Mouse (Mus musculus): Measurements from ENCODE around the gene 4930404H24Rik.

Gene 4930404H24Rik

DNA sequence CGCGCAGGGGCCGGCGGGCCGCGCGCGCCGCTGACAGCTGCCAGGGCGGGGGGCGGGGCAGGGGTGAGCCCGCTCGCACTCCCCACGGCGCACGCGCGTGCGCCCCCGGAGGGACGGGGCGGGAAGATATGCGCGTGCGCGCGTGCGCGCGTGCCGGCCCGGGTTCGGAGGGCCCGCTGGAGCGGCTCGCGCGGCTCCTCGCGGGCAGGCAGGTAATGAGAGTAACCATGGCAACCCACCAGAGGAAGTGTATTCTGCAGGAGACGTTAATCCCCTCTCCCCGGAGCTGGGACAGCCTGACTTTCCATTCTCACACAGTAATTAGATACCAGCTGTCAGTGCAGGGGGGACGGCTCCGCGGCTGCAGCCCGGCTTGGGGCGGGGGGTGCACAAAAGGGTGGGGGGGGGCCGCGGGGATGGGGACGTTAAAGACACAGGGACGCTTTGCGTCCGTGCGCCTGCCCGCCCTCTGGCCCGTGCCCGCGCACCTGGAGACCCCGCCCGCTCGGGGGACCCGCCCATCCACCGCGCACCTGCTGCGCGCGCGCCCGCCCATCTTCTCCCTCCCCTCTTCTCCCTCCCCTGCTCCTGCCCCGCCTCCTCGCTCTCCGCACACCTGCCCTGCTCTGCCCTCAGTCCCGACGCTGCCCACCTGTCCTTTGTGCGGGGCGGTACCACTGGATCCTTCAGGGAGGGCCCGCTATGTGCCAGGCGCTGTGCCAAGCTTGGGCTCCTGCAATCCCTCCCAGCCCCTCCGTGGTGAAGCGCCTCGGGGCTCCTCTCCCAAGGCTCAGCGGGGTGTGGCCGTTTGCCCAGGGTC lies at the start of gene 4930404H24Rik:
4930404H24Rik (plus strand) TSS at position 218 of the 820 bp plus-strand sequence.
- peak; percentile 53 to 72 for DNase-seq

DNA sequence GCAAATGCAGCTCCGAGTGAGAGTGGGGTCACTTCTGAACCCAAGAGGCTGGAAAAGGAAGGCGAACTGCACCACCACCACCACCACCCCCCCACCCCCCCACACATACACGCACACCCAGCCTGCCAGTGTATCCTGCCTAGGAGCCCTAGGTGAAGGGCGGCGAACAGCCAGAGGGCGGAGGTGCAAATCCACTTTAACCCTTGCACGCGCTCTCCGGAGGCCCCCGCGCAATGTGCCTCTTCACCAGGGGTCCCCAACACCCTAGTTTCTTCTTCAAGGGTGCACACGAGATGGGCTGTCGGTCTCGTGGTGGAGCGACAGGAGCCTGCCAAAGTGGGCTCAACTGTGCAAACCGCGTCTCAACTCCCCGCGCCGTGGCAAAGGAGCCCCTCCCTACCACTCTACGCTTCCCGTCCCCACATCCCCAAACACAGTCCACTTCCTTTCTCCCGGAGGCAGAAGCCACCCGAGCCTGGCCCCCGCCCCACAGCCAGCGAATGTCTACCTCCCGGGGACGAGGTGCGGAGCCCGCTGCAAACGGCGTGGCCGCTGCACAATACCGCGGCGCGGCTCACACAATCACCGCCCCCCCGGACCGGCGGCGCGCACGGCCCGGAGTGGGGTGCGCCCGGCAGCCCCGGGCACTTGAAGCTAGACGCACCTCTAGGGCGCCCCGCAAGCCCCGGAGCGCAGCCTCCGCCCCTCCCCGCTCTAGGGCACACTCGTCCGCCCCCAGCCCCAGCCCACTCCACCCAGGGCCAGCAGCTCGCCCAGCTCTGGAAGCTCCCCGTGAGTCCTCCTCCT lies 49.0 kb upstream of the 4930404H24Rik start:
- peak; percentile 52 to 54 for DNase-seq

DNA sequence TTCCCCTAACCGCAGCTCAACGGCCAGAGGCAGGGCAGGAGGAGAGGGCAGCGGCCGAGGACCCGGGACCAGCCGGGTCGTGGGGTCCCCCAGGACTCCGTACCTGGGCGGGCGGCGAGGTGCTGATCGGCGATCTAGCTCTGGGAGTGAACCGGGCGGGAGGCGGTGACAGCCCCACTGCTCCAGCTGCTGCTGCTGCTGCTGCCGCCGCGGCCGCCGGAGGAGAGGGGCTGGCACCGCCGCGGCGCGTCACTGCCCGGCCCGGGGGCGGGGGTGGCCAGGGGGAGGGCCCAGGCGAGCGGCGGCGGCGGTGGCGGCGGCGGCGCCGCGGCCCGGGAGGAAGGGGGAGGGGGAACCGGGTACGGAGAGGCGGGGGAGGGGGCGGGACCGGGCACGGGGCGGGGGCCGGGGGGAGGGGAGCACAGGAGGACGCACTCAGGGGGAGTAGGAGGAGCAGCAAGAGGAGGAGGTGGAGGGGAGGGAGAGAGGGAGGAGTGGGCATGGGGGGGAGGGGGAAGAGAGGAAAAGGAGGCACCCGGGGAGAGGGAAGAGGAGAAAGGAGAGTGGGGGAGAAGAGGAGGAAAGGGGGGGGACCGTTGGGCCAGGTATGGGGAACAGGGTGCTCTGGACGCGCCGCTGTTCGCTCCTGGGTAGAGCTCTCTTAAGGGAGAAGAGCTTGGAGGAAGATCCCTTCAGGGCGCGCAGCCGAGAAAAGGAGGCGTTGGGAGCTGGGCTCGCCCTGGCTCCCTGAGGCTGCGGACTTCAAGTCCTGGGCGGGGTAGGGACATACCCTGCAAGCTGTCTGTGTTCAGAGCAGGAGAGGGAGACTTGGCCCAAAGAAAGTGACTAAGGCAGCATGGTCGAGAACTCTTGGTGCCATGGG lies 48.1 kb upstream of the 4930404H24Rik start:
- DNase-seq: peak; percentile 71 to 73

DNA sequence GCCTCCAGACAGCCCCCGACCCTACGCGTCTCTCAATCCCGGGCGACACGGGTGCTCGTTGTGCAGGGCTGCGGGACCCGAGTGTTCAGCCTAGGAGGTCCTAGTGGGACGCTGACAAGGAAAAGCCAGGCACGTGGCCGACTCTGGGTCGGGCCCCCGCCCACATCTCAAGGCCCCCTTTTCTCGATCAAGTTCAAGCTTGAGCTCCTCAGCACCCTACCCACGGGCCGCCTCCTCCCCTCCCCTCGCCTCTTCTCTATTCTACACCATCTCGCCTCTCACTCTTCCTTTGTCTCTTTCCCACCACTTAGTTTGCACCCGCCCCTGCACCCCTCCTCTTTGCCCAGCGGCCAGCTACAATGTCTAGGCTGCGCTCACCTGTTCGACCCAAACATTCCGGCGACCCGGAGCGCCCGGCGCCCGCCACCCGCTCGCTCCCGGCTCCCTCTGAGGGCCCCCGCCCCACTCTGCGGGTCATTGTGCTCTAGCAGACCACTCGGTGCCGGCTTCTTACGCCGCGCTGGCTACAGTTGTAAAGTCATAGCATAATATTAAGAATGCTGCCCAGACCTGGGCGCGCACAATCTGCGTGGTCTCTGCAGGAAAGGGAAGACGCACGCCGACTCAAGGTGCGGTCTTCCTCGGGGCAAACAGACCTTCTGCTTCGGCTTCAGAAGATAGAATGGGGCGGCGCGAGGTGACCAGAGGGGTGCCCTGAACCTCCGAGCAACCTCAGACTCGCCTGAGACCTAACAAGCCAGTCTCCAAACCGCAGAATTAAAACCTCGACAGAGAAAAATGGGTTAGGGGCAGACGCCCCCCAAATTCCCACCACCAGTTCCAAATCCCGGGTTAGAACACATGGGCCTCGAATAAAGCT lies 47.2 kb upstream of the 4930404H24Rik start:
- DNase-seq: peak in 1 of 2 experiments; percentile 29

DNA sequence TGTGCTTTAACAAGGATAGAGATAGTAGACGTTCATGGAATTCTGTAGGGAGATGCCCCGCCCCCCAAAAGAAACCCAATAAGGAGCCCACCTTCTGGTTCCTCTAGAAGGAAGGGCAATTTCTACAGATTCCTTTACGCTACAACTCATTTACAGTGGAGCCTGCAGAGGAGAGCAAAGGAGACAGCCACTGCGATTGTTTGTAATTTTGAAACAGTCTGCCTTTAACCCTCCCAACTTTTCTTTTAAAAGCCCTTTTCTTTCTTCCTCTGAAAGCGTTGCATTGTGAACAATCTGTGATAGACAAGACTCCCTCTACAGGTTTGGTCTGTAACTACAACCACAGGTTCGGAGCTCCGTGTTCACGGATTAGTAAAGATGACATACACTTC lies 46.6 kb upstream of the 4930404H24Rik start:
- peak; percentile 30 to 59 for DNase-seq

DNA sequence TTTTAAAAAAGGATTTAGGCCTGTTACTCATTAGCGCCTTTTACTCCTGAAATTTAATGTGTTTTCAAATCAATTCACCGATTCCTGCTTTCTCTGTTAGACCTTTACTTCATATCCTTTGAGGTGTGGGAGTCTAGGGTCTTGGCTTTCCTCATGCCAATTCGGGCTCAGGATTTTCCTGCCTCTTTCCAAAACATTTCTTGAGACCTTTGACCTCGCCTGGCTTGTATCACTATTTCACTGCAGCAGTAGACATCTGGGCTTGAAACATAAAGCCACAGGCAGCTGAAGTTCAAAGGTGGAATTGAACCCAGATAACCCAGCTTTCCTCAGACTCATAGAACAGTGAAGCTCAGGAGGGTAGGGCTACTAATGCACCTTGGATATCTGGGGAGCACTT lies 46.1 kb upstream of the 4930404H24Rik start:
- DNase-seq: no peak

DNA sequence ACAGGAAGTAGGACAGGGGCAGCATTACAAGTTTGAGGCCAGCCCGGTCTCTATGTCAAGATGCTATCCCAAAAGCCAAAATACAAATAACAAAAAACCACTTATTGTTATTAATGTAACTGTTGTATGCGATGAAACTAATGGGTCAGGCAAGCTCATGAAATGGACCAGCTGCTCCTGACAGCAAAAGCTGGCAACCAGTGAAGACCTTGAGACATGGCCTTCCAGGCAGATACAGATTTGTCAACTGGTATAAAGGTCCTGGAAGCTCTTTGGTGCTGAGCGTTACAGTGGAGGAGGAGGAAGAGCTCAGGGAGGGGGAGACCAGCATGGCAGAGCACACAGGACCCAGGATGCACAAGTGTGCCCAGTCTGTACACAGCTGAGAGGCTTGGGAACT lies 44.9 kb upstream of the 4930404H24Rik start:
- no peak for DNase-seq

DNA sequence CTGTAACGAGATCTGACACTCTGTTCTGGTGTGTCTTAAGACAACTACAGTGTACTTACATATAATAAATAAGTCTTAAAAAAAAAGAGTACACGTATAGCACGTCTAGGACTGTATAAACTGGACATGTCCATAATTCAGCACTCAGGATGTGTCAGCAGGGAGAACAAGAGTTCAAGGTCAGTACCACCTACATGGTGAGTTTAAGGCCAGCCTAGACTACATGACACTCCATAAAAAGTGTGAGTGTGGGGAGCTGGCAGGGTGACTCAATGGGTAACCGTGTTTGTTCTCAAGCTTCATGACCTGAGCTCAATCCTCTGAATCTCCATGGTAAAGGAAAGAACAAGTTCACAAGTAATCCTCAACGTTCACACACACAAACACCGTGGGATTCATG lies 44.1 kb upstream of the 4930404H24Rik start:
- no peak for DNase-seq

DNA sequence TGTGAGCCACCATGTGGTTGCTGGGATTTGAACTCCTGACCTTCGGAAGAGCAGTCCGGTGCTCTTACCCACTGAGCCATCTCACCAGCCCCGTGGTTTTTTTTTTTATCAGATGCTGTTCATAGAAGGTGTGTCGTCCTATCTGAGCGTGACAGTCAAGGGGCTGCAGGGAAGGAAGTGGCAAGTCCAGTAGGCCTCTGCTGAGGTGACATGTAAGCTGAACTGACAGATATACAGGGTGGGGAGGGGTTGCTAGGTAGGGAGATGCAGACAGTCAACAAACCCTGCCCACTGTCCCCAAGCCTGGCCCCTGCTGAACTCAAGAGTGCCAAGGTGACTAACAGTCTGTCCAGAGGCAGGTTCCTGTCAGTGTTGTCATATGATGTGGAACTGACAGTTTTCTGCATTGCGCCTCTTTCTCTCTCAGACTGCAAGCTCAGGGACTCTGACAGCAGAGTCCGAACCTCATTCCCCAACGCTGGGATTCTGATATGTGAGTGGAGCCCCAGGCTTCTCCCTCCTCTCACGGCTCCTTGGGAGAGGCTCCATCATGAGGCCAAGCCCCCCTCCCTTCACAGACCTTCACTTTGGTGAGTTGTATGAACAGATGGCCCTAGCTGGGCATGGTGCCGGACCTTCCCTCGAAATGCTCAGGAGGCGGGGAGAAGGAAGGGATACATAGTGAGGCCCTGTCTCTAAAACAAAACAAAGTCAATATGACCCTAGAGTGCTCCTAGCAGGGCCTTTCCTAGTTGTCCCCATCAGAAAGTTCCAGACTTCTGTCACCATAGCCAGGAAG lies 38.4 kb upstream of the 4930404H24Rik start:
- DNase-seq: no peak

DNA sequence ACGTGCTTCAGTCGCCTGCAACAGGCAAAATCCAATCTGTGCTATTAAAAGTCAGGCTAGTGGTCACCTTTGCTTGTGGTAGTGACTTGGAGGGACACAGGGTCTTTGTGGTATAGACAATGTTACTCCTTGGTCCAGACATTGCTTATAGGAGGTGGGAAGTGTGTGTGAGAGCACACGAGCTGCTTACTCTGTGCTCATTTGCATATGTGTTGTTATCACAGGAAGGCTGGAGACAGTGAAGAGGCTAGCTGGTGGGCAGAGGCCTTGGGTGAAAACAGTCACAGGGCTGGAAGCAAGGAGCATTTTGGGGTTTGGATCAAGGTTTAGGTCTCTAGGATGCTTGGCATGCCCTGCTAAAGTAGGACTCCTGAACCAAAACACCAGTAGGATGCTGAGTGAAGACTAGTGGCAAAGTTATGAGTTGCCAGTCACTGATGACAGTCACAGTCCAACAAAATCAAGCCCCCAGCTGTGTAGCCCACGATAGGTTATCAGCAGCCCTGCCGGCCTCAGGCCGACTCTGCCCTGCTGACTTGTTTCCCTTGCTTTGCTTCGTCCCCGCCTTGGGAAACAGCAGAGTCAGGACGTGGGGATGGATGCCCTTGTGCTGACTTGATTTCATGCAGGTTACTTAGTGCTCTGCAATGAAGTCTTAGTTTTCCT lies 37.6 kb upstream of the 4930404H24Rik start:
- no peak for DNase-seq

DNA sequence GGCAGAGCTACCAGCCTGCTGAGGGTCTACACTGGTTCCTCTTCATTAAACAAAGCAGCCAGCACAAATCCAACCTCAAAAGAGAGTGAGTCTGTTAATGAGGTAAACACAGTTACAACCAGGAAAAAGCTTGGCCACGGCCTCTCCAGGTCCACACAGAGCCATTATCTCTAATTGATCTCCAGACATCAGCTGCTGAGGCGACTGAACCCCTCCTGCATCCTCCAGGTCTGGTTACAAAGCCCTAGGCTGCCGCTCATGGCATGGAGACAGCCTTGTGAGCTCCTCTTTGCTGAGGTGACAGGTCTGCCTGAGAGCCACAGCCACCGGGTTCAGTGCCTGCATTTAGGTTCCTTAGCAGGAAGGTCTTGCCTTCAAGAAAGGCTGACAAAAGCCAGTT lies 35.1 kb upstream of the 4930404H24Rik start:
- no peak for DNase-seq

DNA sequence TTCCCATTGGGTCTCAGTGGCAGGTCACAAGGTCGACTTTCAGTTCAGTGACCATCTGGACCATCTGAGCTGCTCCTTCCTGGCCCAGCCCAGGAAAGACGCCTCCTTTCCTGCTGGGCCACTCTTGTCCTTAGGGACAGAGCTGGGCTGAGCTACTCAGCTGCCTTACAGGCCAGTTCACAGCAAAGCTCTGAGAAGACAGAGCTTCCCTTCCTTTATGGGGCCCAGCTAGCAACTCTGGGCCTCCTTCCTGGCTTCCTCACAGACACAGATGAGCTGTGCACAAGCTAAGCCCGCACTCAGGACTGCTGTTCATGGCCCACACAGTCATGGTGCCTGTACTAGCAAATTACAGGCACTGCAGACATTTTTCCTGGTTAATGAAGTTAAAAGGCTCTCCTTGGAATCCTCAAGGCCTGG lies 34.6 kb upstream of the 4930404H24Rik start:
- DNase-seq: no peak

DNA sequence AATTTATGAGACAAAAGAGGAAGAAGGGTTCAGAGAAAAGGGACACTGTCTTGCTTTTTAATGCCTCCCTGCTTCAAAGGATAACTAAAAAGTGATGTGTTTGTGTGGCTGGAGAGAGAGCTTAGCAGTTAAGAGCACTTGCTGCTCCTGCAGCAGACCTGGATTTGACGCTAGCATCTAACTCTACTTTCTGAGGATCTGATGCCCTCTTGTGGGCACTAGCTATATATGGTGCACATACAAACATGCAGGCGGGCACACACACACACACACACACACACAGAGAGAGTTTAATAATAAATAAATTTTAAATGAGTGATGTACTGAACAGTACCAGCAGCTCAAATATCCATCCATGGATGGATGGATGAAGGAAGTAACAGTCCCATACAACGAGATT lies 29.3 kb upstream of the 4930404H24Rik start:
- no peak for DNase-seq

DNA sequence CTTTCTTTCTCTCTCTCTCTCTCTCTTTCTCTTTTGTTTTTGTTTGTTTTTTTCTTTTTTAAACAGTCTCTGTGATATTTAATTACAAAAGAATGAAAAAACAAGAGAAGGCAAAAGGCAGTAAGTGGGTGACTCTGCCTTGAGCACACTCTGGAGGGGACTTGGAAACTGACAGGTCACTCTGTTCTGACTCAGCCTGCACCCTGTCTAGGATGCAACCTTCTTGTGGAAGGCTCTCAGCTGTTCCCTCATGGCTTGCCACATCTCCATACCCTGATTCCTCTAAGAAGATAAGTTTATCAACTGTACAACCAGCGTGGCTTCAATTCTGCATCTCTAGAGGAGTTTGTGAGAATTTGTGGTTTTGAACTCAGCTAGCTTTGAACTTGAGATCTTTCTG lies 25.2 kb upstream of the 4930404H24Rik start:
- DNase-seq: peak in 1 of 2 experiments; percentile 36

DNA sequence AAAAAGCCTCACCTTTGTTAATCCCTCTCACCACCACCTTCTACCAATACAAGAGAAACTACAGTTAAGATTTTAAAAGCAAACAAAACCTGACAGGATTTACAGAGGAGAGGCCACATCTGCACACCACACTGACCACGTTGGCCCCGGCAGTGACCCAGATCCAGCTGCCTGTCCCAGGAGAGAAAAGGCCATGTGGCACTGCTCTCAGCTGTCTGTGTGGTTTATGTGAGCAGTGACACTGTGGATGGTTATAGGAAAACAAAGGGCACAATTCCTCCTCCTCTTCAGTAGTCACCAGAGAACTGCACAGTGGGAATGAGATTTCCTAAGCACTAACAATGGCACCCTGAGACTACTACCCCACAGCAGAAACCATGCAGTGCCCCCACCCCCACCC lies 23.3 kb upstream of the 4930404H24Rik start:
- no peak for DNase-seq

DNA sequence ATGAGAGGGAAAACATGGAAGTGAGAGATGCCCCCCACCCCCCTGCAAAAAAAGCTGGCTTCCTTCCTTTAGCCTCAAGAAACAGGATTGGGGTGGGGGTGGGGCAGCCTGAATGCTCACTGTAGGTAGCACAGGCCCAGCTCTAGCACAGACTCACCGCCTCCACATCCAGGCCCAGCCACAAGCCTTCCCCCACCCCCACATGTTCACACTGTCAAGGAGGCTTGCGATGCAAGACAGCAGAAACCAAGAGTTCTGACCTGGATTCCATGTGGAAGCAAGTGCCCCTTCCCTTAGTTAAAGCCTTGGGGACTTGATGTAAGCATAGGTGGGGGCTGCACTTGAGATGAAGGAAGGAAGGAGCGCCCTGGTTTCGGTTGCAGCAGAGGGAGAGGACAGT lies 22.8 kb upstream of the 4930404H24Rik start:
- no peak for DNase-seq

DNA sequence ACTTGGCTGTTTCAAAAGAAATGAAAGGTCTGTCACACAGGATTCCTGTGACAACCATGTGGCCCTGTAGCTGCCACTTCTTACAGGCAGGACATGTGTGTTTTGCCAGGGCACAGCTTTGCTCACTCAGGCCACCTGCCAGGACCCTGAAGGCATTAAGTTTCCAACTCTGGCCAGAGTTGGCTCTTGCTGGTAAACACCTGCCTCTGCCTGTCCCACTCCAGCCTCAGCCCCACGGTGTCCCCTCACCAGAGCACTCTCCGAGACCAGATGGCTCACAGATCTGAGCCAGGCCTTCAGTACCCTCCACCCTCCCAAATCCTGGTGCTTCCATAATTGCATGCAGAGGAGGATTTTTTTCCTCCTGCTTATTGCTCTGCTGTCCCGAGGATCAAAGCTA lies 21.6 kb upstream of the 4930404H24Rik start:
- DNase-seq: no peak

DNA sequence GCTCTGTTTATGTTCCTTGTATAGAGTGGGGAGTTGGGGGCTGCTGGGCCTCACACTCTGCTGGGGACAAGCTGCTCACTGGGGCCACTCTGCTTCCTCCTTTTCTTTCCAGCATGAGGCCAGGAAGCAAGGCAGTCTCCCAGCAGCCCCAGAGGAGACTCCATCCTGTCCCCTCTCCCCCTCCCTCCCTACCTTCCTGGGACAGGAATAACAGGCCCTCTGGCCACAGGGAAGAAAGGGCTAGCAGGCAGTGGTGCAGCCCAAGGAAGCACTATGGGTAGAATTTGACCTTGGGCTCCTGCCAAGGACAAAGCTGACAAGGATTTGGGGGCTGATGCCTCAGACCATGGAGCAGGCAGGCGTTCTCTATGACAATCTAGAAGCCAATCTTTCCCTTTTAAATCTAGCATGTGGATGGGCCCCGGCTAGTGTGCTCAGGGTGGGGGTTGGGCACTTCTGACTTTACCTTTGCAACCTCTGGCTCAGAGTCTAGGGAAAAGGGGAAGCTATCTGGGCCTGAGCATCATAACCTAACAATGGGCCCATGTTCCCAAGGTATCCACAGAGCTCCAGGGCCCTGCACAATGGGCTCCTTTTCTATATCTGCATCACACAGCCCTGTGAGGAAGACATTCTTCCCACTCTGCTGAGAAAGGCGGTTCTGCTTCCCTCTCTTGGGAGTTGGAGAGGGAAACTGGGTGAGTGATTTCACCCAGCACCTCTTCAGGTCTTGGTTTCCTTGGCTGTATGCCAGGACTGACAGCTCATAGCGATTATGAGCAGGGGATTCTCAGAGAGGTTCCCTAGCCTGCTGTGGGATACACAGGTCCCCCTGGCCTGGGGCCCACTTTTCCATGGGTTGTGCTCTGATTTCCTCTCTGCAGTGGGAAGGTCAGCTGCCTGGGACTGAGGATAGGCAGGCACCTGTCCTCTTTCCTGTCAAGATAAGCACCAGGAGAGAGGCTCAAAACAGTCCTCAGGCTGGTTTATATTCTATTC lies 17.2 kb upstream of the 4930404H24Rik start:
- no peak for DNase-seq

DNA sequence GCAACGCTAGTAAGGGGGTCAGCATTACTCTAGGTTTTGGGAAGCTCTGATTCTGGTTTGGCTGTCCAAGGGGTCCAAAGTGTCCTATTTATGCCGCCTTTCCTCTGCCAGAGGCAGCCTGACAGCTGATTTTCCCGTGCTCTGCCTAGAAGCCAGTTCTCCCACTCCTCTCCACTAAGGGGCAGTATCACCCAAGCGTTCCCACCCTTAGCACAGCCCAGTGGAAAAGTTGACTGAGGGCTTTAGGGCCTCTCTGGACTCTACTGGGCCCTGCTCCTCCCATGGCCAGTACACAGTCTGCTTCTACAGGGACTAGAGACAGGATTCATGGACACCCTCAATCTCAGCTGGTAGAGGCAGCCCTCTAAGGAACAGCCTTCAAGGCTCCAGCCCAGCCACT lies 14.0 kb upstream of the 4930404H24Rik start:
- peak; percentile 49 to 52 for DNase-seq

Data from lung, adult 18-20 months (tissue).